Mouse (Mus musculus): ENCODE data around the gene Trim65.

Gene Trim65

GRCm38 (mm10) chr11:116130488-116131205 lies at the start of gene Trim65:
Gene Trim65 (minus strand): TSS chr11:116131128.
- no peak for DNase-seq (ENCODE audit: low read depth, low spot score)

- no peak for DNase-seq (ENCODE audit: low read depth, low spot score)
Observed at GRCm38 (mm10) chr11:116178411-116179121, 47.6 kb upstream of the Trim65 start.

GRCm38 (mm10) chr11:116176010-116176409 lies 45.1 kb upstream of the Trim65 start:
- DNase-seq (ENCODE audit: low read depth, low spot score) = no peak

- no peak for DNase-seq (ENCODE audit: low read depth, low spot score)
Observed at GRCm38 (mm10) chr11:116174775-116175448, 44.0 kb upstream of the Trim65 start.

GRCm38 (mm10) chr11:116171959-116172358 lies 41.0 kb upstream of the Trim65 start:
- DNase-seq (ENCODE audit: low read depth, low spot score) = no peak

GRCm38 (mm10) chr11:116170003-116170800 lies 39.3 kb upstream of the Trim65 start:
- no peak for DNase-seq (ENCODE audit: low read depth, low spot score)

- no peak for DNase-seq (ENCODE audit: low read depth, low spot score)
Observed at GRCm38 (mm10) chr11:116169214-116169613, 38.3 kb upstream of the Trim65 start.

GRCm38 (mm10) chr11:116167884-116168439 lies 37.0 kb upstream of the Trim65 start, which contains the start of gene Fbf1:
Gene Fbf1 (minus strand): TSS chr11:116168166.
- peak; percentile 79 for DNase-seq (ENCODE audit: low read depth, low spot score)

GRCm38 (mm10) chr11:116167232-116167631 lies 36.3 kb upstream of the Trim65 start:
- DNase-seq (ENCODE audit: low read depth, low spot score) = no peak

GRCm38 (mm10) chr11:116163002-116163401 lies 32.1 kb upstream of the Trim65 start:
- DNase-seq (ENCODE audit: low read depth, low spot score) = no peak

- DNase-seq (ENCODE audit: low read depth, low spot score) = no peak
Observed at GRCm38 (mm10) chr11:116162146-116162545, 31.2 kb upstream of the Trim65 start.

GRCm38 (mm10) chr11:116161312-116161711 lies 30.4 kb upstream of the Trim65 start:
- no peak for DNase-seq (ENCODE audit: low read depth, low spot score)

- no peak for DNase-seq (ENCODE audit: low read depth, low spot score)
Observed at GRCm38 (mm10) chr11:116150960-116151359, 20.0 kb upstream of the Trim65 start.

GRCm38 (mm10) chr11:116149341-116149740 lies 18.4 kb upstream of the Trim65 start:
- DNase-seq (ENCODE audit: low read depth, low spot score) = no peak

GRCm38 (mm10) chr11:116148761-116149221 lies 17.9 kb upstream of the Trim65 start:
- no peak for DNase-seq (ENCODE audit: low read depth, low spot score)

GRCm38 (mm10) chr11:116146294-116146985 lies 15.5 kb upstream of the Trim65 start:
- DNase-seq (ENCODE audit: low read depth, low spot score) = no peak

- DNase-seq (ENCODE audit: low read depth, low spot score) = no peak
Observed at GRCm38 (mm10) chr11:116145481-116146293, 14.8 kb upstream of the Trim65 start.

GRCm38 (mm10) chr11:116143468-116143867 lies 12.5 kb upstream of the Trim65 start:
- no peak for DNase-seq (ENCODE audit: low read depth, low spot score)

GRCm38 (mm10) chr11:116142211-116142991 lies 11.5 kb upstream of the Trim65 start:
- peak; percentile 90 for DNase-seq (ENCODE audit: low read depth, low spot score)
